Mouse (Mus musculus): ENCODE results near the gene Htr2b.

Gene Htr2b

DNA sequence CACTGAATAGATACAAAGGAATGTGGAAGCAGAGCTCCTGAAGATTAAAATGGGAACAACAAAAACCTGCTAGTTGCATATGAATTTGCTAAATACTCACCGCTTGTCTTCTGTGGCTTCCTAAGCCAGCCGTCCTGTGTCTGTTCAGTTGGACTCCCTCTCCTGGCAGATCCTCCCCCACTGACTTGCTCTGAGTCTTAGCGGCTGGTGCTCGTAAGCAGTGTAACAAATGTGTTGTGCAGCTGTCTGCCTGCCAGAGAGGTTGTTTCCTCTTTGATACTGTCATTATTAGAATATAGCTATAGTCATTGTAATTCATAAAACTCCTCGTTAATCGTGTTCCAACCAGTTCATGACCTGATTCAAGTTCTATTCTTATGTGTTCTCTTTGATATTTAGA, at the start of gene Htr2b:
Gene Htr2b, minus strand, starts transcription at position 192 of the 400 bp plus-strand sequence.
- peak; percentile 26 for DNase-seq

DNA sequence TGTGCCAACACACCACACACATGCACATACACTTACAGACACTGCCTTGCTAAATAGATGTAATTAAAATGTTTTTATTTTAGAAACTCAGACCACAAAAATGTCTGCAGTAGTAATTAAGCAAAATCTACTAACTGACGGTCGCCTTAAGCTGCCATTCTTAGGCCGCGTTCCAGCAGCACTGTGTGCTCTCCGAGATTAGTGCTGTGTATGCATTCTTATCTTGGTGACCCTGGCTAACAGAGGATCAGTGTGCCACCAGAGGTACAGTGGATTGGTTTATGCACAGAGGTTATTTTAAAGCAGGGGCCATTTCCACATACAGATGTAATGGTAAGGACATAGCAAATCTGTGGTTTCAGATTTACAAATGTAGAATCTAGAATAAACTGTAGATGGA, 49.3 kb upstream of the Htr2b start:
- no peak for DNase-seq

DNA sequence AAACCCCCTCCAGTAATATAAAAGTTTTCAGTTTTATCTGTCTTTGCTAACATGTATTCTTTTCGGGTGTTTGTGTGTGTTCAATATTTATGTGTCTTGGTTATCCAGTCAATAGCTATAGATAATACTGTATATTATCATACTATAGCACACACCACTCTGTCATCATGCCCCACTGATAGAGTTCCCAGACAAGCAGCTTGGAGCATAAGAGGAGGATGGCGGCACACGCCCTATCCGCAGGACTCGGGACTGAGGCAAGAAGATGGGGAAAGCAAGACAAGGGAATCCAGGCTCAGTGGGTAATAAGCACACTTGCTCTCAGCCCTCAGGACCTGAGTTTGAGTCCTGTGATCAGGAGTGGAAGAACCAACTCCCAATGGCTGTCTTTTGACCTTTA, 48.7 kb upstream of the Htr2b start:
- no peak for DNase-seq

DNA sequence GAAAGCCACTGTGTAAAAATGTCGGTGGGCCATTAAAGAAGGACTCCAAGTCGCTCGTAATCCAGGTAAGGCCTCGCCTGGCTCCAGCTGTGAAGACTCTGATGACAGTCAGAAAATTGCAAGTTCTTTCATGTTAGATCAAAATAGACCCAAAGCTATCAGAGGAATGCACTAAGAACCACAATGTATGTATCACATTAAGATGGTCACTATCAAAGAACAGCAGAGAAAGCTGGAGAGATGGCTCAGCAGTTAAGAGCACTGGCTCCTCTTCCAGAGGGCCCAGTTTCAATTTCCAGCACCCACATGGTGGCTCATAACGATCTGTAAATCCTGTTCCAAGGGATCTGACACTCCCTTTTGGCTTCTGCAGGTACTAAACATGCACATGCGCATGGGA, 48.3 kb upstream of the Htr2b start:
- no peak for DNase-seq

DNA sequence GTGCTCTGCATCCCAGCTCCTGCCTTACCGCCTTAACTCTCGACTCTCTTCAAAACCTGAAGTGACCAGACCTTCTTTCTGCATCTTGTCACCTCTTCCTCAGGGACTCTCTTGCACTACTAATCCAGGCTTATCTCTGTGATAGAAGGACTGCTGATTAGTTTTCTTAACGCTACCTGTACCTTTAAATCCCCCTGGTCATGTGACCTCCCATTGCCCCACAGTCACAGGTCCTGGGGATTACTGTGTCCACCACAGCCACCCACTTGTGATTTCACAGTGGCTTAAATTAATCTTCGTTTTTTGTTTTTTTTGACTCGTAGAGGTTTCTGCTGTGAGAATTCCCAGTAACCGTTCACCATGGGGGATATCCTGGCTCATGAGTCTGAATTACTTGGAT, 44.8 kb upstream of the Htr2b start:
- peak; percentile 20 for DNase-seq

DNA sequence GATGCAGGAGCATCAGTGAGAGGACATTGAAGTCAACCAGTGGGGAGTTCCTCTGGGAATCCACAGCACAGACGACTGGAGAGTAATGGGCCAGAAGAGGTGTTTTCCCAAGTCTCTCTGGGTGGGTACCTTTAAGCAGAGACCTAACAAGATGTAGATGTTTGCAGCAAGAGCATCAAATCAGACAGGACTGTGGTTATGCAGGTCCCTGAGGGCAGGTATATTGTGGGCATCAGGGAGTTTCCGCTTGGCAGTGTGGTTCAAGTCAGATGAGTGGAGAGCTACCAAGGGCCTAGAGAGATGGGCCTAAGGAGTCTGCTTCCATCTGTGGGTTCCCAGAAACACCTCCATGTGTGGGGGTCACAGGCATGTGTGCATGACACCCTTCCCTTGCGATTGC, 44.3 kb upstream of the Htr2b start:
- no peak for DNase-seq

DNA sequence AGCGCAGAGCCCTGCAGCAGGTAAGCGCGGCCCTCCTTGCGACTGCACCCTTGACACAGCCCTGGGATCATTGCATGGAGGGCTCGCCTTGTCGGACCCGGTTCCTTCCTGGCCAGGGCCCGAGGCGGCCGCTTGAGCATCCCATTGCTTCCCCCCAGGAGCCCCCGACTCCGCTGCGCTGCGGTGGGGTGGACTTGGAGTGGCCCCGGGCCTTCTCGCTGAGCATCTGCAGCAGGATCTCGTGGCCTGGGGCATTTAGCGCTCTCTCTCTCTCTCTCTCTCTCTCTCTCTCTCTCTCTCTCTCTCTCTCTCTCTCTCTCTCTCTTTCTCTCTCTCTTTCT, 43.0 kb upstream of the Htr2b start:
- DNase-seq = no peak

DNA sequence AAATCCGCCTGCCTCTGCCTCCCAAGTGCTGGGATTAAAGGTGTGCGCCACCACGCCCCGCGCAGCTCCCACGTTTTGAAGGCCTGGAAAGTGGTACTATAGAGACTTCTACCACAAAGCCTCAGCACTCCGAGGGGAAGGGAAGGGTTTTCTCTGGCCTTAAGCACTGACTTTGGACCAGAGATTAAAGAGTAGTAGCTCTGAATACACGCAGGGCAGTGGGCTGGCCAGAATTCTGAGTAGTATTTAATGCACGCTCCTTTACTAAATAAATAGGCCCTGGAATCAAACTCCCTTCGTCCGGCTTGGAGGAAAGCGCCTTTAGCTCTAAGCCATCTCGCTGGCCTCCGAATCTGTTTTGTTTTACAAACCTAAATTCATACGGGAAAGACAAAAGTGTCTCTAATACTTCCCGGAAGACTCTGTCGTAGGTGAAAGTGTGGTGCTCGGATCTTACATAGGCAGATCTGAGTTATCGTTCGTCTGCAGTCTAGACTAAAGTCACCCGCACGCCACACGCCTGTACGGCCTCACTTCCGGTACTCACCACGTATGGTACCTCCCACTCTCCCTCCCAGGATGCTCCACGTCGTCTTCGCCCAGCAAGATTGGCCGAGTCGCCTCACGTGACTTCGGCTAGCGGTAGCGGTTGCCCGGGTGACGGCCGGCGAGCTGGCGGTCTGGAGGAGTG, 42.5 kb upstream of the Htr2b start, which contains the start of gene Armc9:
Gene Armc9, plus strand, starts transcription at position 648 of the 691 bp plus-strand sequence.
- peak; percentile 97 for DNase-seq

DNA sequence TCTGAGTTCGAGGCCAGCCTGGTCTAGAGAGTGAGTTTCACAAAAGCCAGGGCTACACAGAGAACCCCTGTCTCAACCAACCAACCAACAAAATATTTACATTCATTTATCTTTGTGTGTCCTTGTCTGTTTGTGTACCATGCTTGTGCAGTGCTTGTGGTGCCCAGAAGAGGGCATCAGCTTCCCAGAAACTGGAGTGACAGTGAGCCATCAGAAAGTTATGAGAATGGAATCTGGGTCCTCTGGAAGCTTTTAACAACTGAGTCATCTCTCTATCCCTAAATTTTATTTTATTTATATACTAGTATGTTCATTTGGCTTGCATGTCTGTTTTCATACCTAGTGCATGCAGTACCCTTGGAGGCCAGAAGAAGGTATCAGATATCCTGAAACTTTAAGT, 40.8 kb upstream of the Htr2b start:
- DNase-seq = peak; percentile 7

DNA sequence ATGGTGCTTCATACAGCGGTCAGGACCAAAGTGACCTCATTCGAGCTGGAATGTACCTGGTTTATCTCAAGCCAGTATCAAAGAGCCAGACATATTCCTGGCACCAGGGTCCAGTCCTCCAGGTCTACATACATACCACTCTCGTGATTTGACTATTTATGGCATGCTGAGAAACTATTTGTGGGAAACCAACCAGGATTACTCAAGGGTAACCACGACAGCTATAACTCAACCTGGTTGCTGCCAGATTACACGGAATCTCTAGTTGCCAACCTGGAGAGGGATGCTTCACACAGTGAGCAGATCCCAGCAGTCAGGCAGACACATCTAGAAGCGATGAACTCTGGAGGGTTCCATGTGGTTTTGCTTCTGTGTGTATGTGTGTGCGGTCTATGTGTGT, 39.6 kb upstream of the Htr2b start:
- DNase-seq = no peak

DNA sequence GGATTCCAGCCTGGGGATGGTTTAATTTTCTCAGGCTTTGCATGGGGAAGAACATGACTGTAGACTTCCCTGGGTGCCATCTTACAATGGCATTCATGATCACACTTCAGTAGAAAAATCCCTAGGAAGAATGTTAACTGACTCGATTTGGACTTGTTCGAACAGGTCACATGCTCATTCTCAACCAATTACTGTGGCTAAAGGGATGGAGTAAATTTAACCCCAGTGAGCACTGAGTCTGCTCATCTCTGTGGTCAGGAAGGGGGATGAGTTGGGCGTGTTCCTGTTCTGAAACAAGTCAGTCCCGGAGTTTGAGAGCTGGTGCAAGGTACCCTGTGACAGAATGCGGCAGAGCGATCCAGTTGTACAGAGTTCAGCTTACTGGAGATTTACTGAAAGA, 39.2 kb upstream of the Htr2b start:
- no peak for DNase-seq

DNA sequence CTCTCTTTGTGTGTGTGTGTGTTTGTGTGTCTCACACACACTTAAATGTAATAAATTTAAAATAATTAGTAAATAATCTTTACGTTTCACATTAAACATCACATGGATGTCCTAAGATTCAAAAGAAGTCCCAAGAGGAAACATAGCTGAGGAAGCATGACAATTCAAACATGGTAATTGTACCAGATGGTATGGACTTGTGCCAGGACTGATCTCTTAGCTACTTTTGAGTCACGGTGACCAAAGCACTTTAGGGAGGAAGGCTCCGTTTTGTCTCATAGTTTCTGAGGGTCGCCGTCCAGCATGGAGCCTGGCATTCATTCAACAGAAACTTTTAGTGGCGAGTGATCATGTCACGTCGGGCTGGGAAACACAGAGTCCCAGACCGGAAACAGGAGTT, 36.4 kb upstream of the Htr2b start:
- DNase-seq = no peak

DNA sequence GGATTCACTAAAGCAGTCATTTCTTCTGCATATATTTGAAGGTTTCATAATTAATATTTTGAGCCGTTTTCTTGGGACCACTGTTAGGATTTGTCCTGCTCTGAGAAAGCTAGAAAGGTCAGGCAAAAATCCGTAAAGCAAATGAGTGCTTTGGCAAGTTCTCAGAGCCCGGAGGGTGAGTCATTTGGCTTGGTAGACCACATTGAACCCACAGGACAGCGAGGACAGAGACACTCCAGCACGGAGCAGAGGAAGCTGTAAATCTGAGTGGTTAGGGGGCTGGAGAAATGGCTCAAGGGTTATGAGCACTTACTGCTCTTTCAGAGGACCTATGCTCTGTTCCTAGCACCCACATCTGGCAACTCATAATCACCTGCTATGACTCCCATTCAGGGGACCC, 35.8 kb upstream of the Htr2b start:
- DNase-seq = no peak

DNA sequence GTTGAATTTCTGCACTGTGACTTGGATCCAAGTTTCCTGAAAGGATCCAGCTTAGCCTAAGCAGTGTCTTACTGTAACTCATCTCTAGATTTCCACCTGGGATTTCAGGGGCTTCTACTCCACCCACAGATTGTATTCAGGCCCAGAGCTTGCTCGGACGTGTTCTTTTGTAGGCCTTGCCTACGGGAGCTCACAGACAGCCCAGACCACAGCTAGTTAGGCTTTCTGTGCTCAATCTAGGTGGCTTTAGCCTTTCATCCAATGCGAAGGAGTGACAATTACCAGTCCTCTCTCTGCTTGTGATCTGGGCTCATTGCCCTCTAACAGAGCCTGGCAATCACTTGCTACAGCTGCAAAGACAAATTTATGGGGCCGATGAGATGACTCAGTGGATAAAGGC, 34.5 kb upstream of the Htr2b start:
- DNase-seq = no peak

DNA sequence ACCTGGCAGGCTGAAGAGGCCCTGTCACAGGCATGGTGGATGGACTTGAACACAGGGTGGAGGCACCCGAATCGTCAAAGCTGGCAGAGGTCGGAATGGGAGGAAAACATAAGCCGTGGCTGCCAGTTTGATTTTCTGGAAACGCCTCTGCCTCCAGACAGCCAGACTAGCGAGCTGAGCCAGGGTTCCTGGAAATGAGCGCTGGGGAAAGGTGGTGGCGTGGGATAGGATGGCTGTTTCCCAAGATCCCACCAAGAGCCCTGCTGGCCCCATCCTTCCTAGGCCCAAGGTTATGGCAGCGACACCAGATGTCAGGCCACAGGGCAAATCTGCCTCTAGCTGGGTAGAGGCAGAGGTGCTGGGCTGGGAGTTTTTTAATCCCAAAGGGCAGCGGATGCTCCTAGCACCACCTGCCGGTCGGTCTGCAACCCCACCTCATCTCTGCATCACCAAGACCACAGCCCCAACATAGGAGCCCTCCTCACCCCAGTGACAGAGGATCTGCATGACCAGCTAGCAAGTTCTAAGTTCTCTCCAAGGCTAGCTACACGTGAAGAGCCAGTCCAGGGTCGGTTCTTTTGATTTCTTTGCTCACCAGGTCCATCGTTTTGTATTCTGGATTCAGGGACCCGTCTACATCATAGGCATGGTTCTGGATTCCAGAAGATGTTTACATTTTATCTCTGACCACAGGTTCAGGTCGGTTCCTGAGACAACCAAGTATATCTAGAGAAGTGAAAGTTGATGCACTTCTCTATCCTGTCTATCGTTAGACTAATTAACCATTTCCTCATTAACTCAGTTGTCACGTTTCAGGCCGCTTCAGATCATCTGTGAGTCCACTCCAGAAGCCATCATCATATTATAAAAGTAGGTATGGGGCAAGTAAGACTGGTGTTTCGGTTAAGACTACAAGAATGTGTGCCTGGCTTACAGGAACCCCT, 32.5 kb upstream of the Htr2b start:
- peak; percentile 28 for DNase-seq

DNA sequence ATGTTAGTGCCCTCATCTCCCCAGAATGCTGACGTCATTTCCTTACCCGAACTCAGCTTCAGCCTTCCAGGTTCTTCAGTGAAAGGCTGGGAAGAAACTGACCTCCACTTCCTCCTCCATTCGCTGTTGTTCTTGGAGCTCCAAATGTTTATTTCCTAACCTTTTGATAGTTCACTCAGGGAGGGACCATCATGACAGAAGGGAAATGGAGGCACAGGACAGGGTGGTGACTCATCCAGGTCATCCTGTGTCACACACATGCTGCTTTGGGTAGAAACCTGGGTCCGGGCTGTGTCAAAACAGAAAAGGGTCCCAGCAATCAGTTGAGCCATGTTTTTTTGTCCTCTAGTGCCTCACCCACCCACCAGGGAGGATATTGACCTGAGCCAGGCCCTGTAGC, 31.4 kb upstream of the Htr2b start:
- DNase-seq = no peak

DNA sequence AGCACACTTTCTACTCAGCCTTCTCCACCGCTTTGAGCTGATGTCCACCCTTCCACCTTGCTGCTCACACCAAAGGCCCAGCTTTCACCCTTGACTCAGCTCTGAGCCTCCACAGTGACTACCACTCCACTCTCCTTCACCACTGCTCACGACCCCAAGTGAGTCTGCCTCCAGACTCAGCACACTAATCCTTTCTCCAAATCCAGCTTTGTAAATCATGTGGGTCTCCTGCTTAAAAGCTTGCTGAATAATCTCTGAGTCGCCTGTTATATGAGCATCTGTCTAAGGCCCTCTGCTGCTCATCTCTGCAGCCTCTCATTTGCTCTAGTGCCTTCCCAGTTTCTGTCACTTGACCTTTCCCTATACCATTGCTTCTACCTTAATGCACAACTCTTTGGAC, 29.3 kb upstream of the Htr2b start:
- peak; percentile 70 for DNase-seq

DNA sequence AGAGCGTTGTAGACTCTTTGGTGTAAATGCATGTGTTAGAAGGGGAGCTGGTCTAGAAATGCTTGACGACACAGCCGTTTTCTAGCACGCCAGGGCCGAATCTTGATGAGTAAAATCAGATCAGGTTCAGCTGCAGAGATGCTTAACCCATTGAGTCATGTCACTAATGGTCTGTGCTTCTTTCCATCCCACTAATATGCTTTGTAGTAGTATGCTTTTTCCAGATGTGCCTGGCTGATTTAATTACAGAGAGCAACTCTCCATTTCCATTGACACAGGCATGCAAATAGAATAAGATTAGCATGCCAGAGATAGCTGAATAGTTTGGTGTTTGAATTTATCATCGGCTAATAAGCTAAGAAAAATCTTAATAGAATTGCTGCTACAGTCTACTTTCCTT, 23.5 kb upstream of the Htr2b start:
- no peak for DNase-seq

DNA sequence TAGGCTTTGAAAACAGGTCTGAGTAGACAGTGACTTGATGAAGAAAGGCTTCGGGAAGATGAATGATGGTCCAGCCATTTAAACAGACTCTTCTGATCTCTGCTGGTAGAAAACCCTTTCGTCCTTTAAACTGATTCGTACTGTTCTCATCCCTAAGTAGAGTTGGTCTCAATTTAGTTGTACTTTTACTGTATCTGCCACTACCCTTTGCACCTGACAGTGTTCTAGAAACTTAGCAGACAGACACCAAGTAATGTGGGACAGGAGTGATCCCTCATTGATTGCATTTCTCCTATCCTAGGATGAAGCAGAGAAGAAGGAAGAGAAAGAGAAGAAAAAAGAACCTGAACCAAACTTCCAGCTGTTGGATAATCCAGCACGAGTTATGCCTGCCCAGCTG, 21.6 kb upstream of the Htr2b start, which contains the start of gene Gm21972:
Gene Gm21972, plus strand, starts transcription at position 301 of the 400 bp plus-strand sequence.
- no peak for DNase-seq

DNA sequence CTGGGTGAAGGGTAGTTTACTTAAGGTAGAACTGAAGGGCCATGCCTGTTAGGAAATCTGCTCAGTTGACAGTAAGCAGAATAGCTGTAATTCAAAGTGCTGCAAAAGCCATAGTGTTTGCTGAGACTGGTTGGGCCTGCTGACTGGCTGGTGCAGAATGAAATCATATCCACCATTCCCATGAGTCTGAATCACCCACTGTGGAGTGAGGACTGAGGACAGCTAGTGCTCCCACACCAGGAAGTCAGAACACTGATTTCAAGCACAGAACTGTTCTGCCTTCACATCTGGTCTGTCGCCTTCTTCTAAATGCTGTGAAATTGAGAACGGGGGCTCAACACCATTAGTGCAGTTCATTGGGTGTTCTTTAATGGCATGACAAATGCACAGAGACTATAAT, 14.3 kb upstream of the Htr2b start:
- no peak for DNase-seq

DNA sequence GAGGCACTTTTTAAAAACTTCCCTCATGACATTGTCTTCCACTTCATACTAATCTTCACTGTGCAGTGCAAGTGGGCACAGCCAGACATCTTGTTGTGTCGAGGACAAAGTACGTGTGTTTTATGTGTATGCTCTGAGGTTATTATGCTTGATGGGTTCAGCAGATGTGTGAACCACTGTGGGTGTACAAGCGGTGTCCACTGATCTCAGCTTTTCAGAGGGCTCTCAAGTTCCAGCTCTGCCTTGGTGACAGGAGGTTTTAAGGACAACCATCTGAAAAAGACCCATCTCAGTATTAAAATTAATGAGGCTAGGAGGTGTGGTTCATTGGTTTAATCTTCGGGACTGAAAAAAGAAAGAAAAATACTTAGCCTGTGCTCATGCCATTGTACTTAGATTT, 7.8 kb upstream of the Htr2b start:
- no peak for DNase-seq

DNA sequence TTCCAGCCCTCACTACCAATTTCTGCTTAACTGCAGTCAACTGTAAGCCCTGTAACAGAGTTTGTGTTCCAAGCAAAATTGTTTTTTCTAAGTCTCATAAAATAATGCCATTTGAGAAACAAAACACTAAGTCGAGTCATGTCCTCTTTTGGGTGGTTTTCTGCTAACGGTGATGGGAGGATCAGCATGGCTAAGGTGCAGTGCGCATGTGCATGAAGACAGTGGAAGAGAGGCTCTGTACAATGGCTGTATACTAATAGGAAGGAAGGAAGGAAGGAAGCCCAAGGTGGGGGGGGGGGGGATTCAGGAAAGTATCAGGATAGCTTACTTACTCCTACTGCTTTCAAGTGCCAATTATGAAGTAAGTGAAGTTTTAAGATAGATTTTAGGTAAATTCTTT, 2.4 kb upstream of the Htr2b start:
- no peak for DNase-seq

DNA sequence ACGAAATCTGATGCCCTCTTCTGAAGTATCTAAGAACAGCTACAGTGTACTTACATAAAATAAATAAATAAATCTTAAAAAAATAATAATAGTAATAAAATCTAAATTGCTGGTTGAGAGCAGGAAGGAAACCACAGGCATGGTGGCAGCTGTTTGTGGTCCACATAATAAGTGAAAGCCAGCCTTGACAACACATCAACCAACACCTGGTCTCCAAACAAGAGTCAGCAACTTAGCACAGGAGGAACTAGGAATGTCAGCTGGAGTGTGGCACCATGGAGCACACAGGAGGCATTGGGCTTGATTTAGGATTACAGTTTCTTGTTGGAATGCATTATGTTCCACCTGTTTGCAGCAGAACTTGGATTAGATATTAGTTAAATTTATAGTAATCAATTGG, 6.7 kb downstream of the Htr2b start:
- no peak for DNase-seq

DNA sequence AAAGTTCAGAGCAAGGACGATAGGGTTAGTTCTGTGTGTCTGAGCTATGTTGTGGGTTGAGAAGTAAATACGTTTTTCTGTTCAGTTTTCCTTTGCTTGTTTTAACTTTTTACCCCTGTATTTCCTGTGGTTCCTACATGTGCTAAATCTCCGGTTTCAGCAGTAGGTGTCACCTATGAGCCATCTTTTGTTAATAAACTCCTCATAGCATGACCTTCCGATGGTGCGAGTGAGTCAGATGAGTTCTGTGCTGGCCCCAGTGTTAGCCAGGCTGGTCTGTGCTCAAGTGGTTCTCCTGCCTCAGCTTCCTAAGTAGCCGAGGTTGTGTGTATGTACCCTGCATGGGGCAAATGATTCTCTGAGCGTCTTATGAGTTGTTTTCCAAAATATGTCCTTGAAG, 17.4 kb downstream of the Htr2b start:
- no peak for DNase-seq
